26 mouse cellular contexts compared by ENCODE assay signal in genomic region chr3:17498291-17498690, GRCm38 (mm10).
"Had no signal": no experiment of that assay in that cellular context is flagged by ENCODE, and none has a peak within 500 bp of the region (broad histone marks: within the 10 kb centered on the region; RNA-seq: fewer than 3 reads in every experiment).

No protein-coding gene starts in this region.

- H3K4me3 ChIP-seq: gastrocnemius, adult 2 months; heart, embryonic 10.5 days; heart, embryonic 12.5 days; hindbrain, embryonic 10.5 days; hindbrain, embryonic 12.5 days; hindbrain, embryonic 15.5 days; intestine, embryonic 15.5 days; layer of hippocampus, adult 2 months; left cerebral cortex, adult 2 months; limb, embryonic 10.5 days; limb, embryonic 12.5 days; liver, embryonic 12.5 days had no signal

- H3K9ac ChIP-seq: heart, embryonic 12.5 days; hindbrain, embryonic 12.5 days; hindbrain, embryonic 15.5 days; intestine, embryonic 15.5 days; limb, embryonic 12.5 days; liver, embryonic 12.5 days; liver, embryonic 14.5 days had no signal

- H3K27me3 ChIP-seq: heart, embryonic 12.5 days; hindbrain, embryonic 12.5 days; hindbrain, embryonic 15.5 days; intestine, embryonic 15.5 days; limb, embryonic 12.5 days; liver, embryonic 12.5 days had no signal

- H3K4me1 ChIP-seq: heart, embryonic 10.5 days; heart, embryonic 12.5 days; hindbrain, embryonic 10.5 days; hindbrain, embryonic 12.5 days; hindbrain, embryonic 15.5 days; intestine, embryonic 15.5 days; limb, embryonic 10.5 days; limb, embryonic 12.5 days; liver, embryonic 12.5 days had no signal

- DNase-seq: gastrocnemius, adult 2 months; gastrocnemius, postnatal 10 days; gastrocnemius, postnatal 25 days; heart, adult 18-20 months; heart, postnatal 10 days; heart, postnatal 4 days; kidney, adult 18-20 months; kidney, adult 8-10 months; kidney, postnatal 10 days; kidney, postnatal 25 days; kidney, postnatal 4 days; liver had no signal

- H3K27ac ChIP-seq: gastrocnemius, adult 2 months; heart, embryonic 10.5 days; hindbrain, embryonic 10.5 days; hindbrain, embryonic 12.5 days; hindbrain, embryonic 15.5 days; intestine, embryonic 15.5 days; layer of hippocampus, adult 2 months; left cerebral cortex, adult 2 months; limb, embryonic 10.5 days; limb, embryonic 12.5 days; liver, embryonic 12.5 days; liver, embryonic 14.5 days had no signal

- H3K4me2 ChIP-seq: heart, embryonic 12.5 days; hindbrain, embryonic 12.5 days; hindbrain, embryonic 15.5 days; intestine, embryonic 15.5 days; limb, embryonic 12.5 days; liver, embryonic 12.5 days had no signal

- ATAC-seq: inflammation-experienced regulatory T-cells, adult 6 months; intestine, embryonic 15.5 days; intestine, postnatal 0 days; liver, embryonic 12.5 days had no signal

- H3K9me3 ChIP-seq: heart, embryonic 10.5 days; heart, embryonic 12.5 days; hindbrain, embryonic 10.5 days; hindbrain, embryonic 12.5 days; hindbrain, embryonic 15.5 days; intestine, embryonic 15.5 days; limb, embryonic 10.5 days; limb, embryonic 12.5 days; liver, embryonic 12.5 days had no signal

- H3K36me3 ChIP-seq: heart, embryonic 10.5 days; heart, embryonic 12.5 days; hindbrain, embryonic 10.5 days; hindbrain, embryonic 12.5 days; hindbrain, embryonic 15.5 days; intestine, embryonic 15.5 days; limb, embryonic 10.5 days; limb, embryonic 12.5 days; liver, embryonic 12.5 days had no signal
